Mouse (Mus musculus) heart, adult 2 months (tissue): ENCODE results near the gene Nr2f6.

ENCODE experiments used
- CTCF ChIP-seq: fragments of 200-600 bp; IDR thresholded peaks from 2 replicates; pipeline ENCODE4 v1.8.1; 2022; ENCODE audit warnings: antibody characterized with exemption, mild to moderate bottlenecking, moderate library complexity
- EP300 ChIP-seq: fragments of 200-500 bp; IDR thresholded peaks from 2 replicates; pipeline ENCODE4 v1.6.1; 2011; ENCODE audit warnings: low read depth, low read length, control low read depth; ENCODE audit not compliant: insufficient read depth
- POLR2A ChIP-seq: fragments of 200-500 bp; IDR thresholded peaks from 2 replicates; pipeline ENCODE4 v1.6.1; 2011; ENCODE audit warnings: mild to moderate bottlenecking, low read depth, low read length, control low read depth; ENCODE audit not compliant: insufficient read depth

DNA sequence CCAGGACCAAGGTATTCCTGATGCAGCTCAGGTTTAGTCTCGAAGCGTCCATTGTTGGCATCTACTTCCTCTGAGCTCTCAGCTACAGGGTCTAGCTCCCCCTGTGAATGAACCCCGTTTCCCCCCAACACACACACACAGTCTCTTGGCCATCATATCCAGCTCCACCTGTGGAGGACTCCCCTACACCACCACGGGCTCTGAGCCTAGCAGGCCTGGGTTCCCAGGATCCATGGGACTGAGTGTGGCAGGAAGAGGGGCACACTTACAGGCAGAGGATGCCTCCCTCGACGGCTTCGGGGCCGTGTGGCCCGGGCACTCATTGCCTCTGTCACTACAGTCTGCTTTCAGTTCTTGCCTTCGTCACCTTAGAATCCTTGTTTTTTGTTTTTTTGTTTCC lies 13.3 kb upstream of the Nr2f6 start:
- TF ChIP-seq CTCF: no peak
- TF ChIP-seq EP300: no peak
- TF ChIP-seq POLR2A: no peak
